Comparison of ENCODE assay signal across 9 mouse cellular contexts in the genomic region with DNA sequence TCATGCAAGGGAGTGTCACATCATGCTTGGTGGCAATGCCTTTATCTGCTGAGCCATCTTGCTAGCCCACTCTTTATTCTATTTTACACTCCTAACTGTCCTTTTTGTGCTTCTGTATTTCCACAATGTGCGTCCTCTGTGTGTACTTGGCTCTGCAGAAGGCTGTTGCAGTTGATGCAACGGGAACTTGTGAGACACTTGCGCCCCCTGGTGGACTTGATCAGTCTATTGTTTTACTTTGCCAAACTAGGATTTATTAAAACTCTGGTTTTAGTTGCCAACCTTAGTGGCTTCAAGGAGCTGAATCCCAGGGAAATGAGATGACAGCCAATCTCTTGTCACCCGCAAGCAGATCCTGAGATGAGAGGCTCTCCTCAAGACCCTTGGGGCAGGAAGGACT. TPM values are rescaled to one million over a fixed set of nuclear protein-coding genes. Genes with fewer than 3 reads are reported as not detected.
DNase-seq lines count a peak whose midpoint lies in the region; ATAC-seq and TF ChIP-seq lines count a peak whose summit lies in the region.
"Had no signal": no experiment of that assay in that cellular context is flagged by ENCODE, and none has a peak within 500 bp of the region (broad histone marks: within the 10 kb centered on the region; RNA-seq: fewer than 3 reads in every experiment).

No protein-coding gene starts in this region.

- peak; percentile 71 for TF ChIP-seq CTCF in cortical plate, adult 2 months (IDR thresholded peaks at IDR 0.05; ENCODE audit: extremely low read depth, insufficient read depth, low read length)

- no peak overlapping the region for H3K4me2 ChIP-seq in hindbrain, embryonic 14.5 days (replicated peaks)
- H3K4me2 ChIP-seq in hindbrain, embryonic 16.5 days (ENCODE audit: low read length): no peak overlapping the region

- no peaks in the 10 kb centered on the region for H3K4me1 ChIP-seq in hindbrain, embryonic 14.5 days (replicated peaks; ENCODE audit: control insufficient read depth, insufficient read depth, low read length)
- H3K4me1 ChIP-seq in hindbrain, embryonic 16.5 days (ENCODE audit: control insufficient read depth, insufficient read depth, low read depth, low read length): no peaks in the 10 kb centered on the region
- no peaks in the 10 kb centered on the region for H3K4me1 ChIP-seq in cortical plate, adult 2 months (ENCODE audit: control insufficient read depth, insufficient read depth, low read length)

- no peak overlapping the region for H3K9ac ChIP-seq in hindbrain, embryonic 14.5 days
- no peak overlapping the region for H3K9ac ChIP-seq in hindbrain, embryonic 16.5 days (ENCODE audit: low read depth, low read length)

- ATAC-seq in hindbrain, embryonic 14.5 days (ENCODE audit: low FRiP score): no peak
- no peak for ATAC-seq in hindbrain, embryonic 16.5 days
- peak; percentile 79 for ATAC-seq in neutrophil, adult 5-6 weeks (ENCODE audit: extremely low read depth, insufficient number of reproducible peaks, low FRiP score, poor library complexity, severe bottlenecking)

- no peaks in the 10 kb centered on the region for H3K27me3 ChIP-seq in hindbrain, embryonic 14.5 days (ENCODE audit: control insufficient read depth, insufficient read depth, low read length)
- H3K27me3 ChIP-seq in hindbrain, embryonic 16.5 days (replicated peaks; ENCODE audit: control insufficient read depth, insufficient read depth, low read length): no peaks in the 10 kb centered on the region

- no peaks in the 10 kb centered on the region for H3K36me3 ChIP-seq in hindbrain, embryonic 14.5 days (replicated peaks; ENCODE audit: control insufficient read depth, insufficient read depth)
- H3K36me3 ChIP-seq in hindbrain, embryonic 16.5 days (ENCODE audit: control insufficient read depth, insufficient read depth, low read length): no peaks in the 10 kb centered on the region

- WGBS in hindbrain, embryonic 14.5 days: 10% methylated on average over 4 of the region's 4 CpGs
- WGBS in hindbrain, embryonic 16.5 days: 19% methylated on average over 4 of the region's 4 CpGs

- DNase-seq in hindbrain, embryonic 14.5 days (ENCODE audit: low spot score): peak; percentile 84
- peak; percentile 91 for DNase-seq in adipocyte (ENCODE audit: low spot score)
- DNase-seq in heart, postnatal 14 days: peak; percentile 81 to 90
- DNase-seq in left cerebral cortex, postnatal 4 days: peak; percentile 89
- DNase-seq in testis, postnatal 10 days (ENCODE audit: low spot score): peak; percentile 93

- H3K27ac ChIP-seq in hindbrain, embryonic 14.5 days: no peak overlapping the region
- H3K27ac ChIP-seq in hindbrain, embryonic 16.5 days (ENCODE audit: low read depth, low read length): no peak overlapping the region
- H3K27ac ChIP-seq in cortical plate, adult 2 months (ENCODE audit: insufficient read depth, low read length): no peak overlapping the region

- no peak for TF ChIP-seq POLR2A in cortical plate, adult 2 months (IDR thresholded peaks at IDR 0.05; ENCODE audit: extremely low read depth, insufficient read depth, low read length)

- no peaks in the 10 kb centered on the region for H3K9me3 ChIP-seq in hindbrain, embryonic 14.5 days (ENCODE audit: control insufficient read depth, low read length)
- H3K9me3 ChIP-seq in hindbrain, embryonic 16.5 days (ENCODE audit: control insufficient read depth, low read length): no peaks in the 10 kb centered on the region

- no peak overlapping the region for H3K4me3 ChIP-seq in hindbrain, embryonic 14.5 days (replicated peaks; ENCODE audit: low read length)
- H3K4me3 ChIP-seq in hindbrain, embryonic 16.5 days (ENCODE audit: low read length): no peak overlapping the region
- no peak overlapping the region for H3K4me3 ChIP-seq in cortical plate, adult 2 months (ENCODE audit: insufficient read depth, low read length)

- intact Hi-C loops in heart, postnatal 14 days (cut with DNase I): loop anchor here (1.0 kb wide), 1 partner anchor 29 kb away; no protein-coding TSS in a partner anchor
- intact Hi-C loops in left cerebral cortex, postnatal 4 days (cut with DNase I): no loop called here

RNA-seq across cellular contexts. Expression of gene Gstp2, which starts 2.0 kb away (rescaled TPM):
- 1.7 TPM in 1 of 2 replicates, not detected in the other for polyA plus RNA-seq in hindbrain, embryonic 14.5 days (2014; fragmentation: Nextera tagmentation; extraction: Ambion mirVana)
- 2.5 and 2.6 TPM in 2 replicates for polyA plus RNA-seq in hindbrain, embryonic 16.5 days (2015; fragmentation: Nextera tagmentation; extraction: Ambion mirVana)
- 11.7 and 12.9 TPM in 2 replicates for polyA plus RNA-seq in cortical plate, adult 2 months (2012; rRNA removed)
- total RNA-seq in heart, postnatal 14 days (2021): 10 to 100 TPM; 80.8 to 90.7 TPM
- 10 to 100 TPM; 27.2 to 31.6 TPM for total RNA-seq in left cerebral cortex, postnatal 4 days (2021)
- total RNA-seq in neutrophil, adult 5-6 weeks (2017): 1.4 TPM in 1 of 2 replicates, not detected in the other
- polyA plus RNA-seq: neural tube, embryonic 14.5 days had no signal

RNA-seq across cellular contexts. Expression of gene Gstp1, which starts 10.1 kb away (rescaled TPM):
- 477 and 497 TPM in 2 replicates for polyA plus RNA-seq in hindbrain, embryonic 14.5 days (2014; fragmentation: Nextera tagmentation; extraction: Ambion mirVana)
- 569 and 604 TPM in 2 replicates for polyA plus RNA-seq in hindbrain, embryonic 16.5 days (2015; fragmentation: Nextera tagmentation; extraction: Ambion mirVana)
- 511 and 557 TPM in 2 replicates for polyA plus RNA-seq in cortical plate, adult 2 months (2012; rRNA removed)
- 100 to 1,000 TPM; 257 to 271 TPM for total RNA-seq in heart, postnatal 14 days (2021)
- total RNA-seq in left cerebral cortex, postnatal 4 days (2021): 100 to 1,000 TPM; 288 to 297 TPM
- 53.2 and 68.1 TPM in 2 replicates for total RNA-seq in neutrophil, adult 5-6 weeks (2017)

RNA-seq across cellular contexts. Expression of gene Gstp3, which starts 11.5 kb away (rescaled TPM):
- polyA plus RNA-seq in hindbrain, embryonic 14.5 days (2014; fragmentation: Nextera tagmentation; extraction: Ambion mirVana): not detected in 2 replicates
- 0.26 TPM in 1 of 2 replicates, not detected in the other for polyA plus RNA-seq in hindbrain, embryonic 16.5 days (2015; fragmentation: Nextera tagmentation; extraction: Ambion mirVana)
- polyA plus RNA-seq in cortical plate, adult 2 months (2012; rRNA removed): not detected in 2 replicates
- not detected for total RNA-seq in heart, postnatal 14 days (2021)
- total RNA-seq in left cerebral cortex, postnatal 4 days (2021): not detected
- 22.6 and 23.6 TPM in 2 replicates for total RNA-seq in neutrophil, adult 5-6 weeks (2017)
- polyA plus RNA-seq: neural tube, embryonic 14.5 days had no signal

RNA-seq across cellular contexts. Expression of gene Cabp2, which starts 33.5 kb away (rescaled TPM):
- not detected in 2 replicates for polyA plus RNA-seq in hindbrain, embryonic 14.5 days (2014; fragmentation: Nextera tagmentation; extraction: Ambion mirVana)
- not detected in 2 replicates for polyA plus RNA-seq in hindbrain, embryonic 16.5 days (2015; fragmentation: Nextera tagmentation; extraction: Ambion mirVana)
- not detected in 2 replicates for polyA plus RNA-seq in cortical plate, adult 2 months (2012; rRNA removed)
- total RNA-seq in heart, postnatal 14 days (2021): not detected
- total RNA-seq in left cerebral cortex, postnatal 4 days (2021): not detected
- not detected in 2 replicates for total RNA-seq in neutrophil, adult 5-6 weeks (2017)
- polyA plus RNA-seq: neural tube, embryonic 14.5 days had no signal

RNA-seq across cellular contexts. Expression of gene Ndufv1, which starts 35.3 kb away (rescaled TPM):
- 242 and 259 TPM in 2 replicates for polyA plus RNA-seq in hindbrain, embryonic 14.5 days (2014; fragmentation: Nextera tagmentation; extraction: Ambion mirVana)
- polyA plus RNA-seq in hindbrain, embryonic 16.5 days (2015; fragmentation: Nextera tagmentation; extraction: Ambion mirVana): 265 and 277 TPM in 2 replicates
- 260 and 262 TPM in 2 replicates for polyA plus RNA-seq in cortical plate, adult 2 months (2012; rRNA removed)
- 1,000 to 10,000 TPM; 1,061 to 1,067 TPM for total RNA-seq in heart, postnatal 14 days (2021)
- total RNA-seq in left cerebral cortex, postnatal 4 days (2021): 100 to 1,000 TPM; 185 to 196 TPM
- total RNA-seq in neutrophil, adult 5-6 weeks (2017): 63.9 and 64.6 TPM in 2 replicates

Comparison
In these comparisons a context has a peak if more than half of its experiments do, and no peak if none do; other contexts are left out.
1. RNA of gene Gstp2, which starts 2.0 kb away (total RNA-seq): 80.8 to 90.7 TPM in heart, postnatal 14 days and 27.2 to 31.6 TPM in left cerebral cortex, postnatal 4 days; 1.4 TPM in neutrophil, adult 5-6 weeks; every median in the first group is over 10 times any median in the second.
2. RNA of gene Gstp3, which starts 11.5 kb away (total RNA-seq): 22.6 to 23.6 TPM in neutrophil, adult 5-6 weeks; not detected in heart, postnatal 14 days and not detected in left cerebral cortex, postnatal 4 days; every median in the first group is over 10 times any median in the second.
3. Peak in every context shown above with its lines, with median percentiles within 50 percentile points of each other: DNase-seq.